Mouse (Mus musculus) ES-Bruce4 (cell line): ENCODE data around the gene Ppp5c.

ENCODE experiments used
- CTCF ChIP-seq: IDR thresholded peaks from one replicate; pipeline ENCODE4 v1.8.1; 2011; ENCODE audit warnings: low read depth, low read length
- POLR2A ChIP-seq: IDR thresholded peaks from one replicate; pipeline ENCODE4 v1.8.1; 2011; ENCODE audit warnings: low read length; ENCODE audit not compliant: insufficient read depth

DNA sequence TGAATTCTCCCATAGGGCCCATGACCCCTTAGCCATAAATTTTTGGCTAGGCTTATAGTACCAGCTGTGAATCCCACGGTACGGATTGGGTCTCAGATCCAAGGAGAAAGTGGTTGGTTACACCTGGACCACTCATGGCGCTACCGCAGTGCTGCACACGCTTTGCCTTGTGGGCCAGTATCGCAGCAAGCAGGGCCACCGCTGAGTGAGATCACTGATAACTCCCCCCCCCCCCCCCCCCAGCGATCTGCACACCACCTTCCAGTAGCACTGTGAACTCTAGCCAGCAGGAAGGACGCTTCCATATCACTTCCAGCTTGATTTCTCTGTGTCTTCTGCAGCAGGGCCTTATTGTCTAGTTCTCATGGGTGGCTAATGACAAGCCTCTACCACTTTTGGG, 37.9 kb upstream of the Ppp5c start:
- no peak for TF ChIP-seq CTCF
- TF ChIP-seq POLR2A = no peak
